Mouse (Mus musculus): ENCODE results near the gene Ttc23l. TPM values are rescaled to one million over a fixed set of nuclear protein-coding genes. Genes with fewer than 3 reads are reported as not detected.

The Ttc23l gene
- not detected for total RNA-seq (2021)
- long read RNA-seq, experiment 1: 0 reads
- long read RNA-seq, experiment 2: 0 reads

GRCm38 (mm10) chr15:10558465-10558864, at the start of gene Ttc23l:
Gene Ttc23l, minus strand, starts transcription at chr15:10558668.
- DNase-seq (ENCODE audit: low spot score in 2 of 2): no peak

- no peak for DNase-seq (ENCODE audit: low spot score in 2 of 2)
Observed at GRCm38 (mm10) chr15:10599413-10599812, 40.9 kb upstream of the Ttc23l start.

GRCm38 (mm10) chr15:10598259-10599225, 40.1 kb upstream of the Ttc23l start:
- DNase-seq (ENCODE audit: low spot score in 2 of 2): no peak

- DNase-seq (ENCODE audit: low spot score in 2 of 2): no peak
Observed at GRCm38 (mm10) chr15:10596871-10597270, 38.4 kb upstream of the Ttc23l start.

GRCm38 (mm10) chr15:10595408-10595807, 36.9 kb upstream of the Ttc23l start:
- DNase-seq (ENCODE audit: low spot score in 2 of 2): no peak

GRCm38 (mm10) chr15:10594910-10595309, 36.4 kb upstream of the Ttc23l start:
- no peak for DNase-seq (ENCODE audit: low spot score in 2 of 2)

GRCm38 (mm10) chr15:10593094-10593493, 34.6 kb upstream of the Ttc23l start:
- DNase-seq (ENCODE audit: low spot score in 2 of 2): no peak

- DNase-seq (ENCODE audit: low spot score in 2 of 2): no peak
Observed at GRCm38 (mm10) chr15:10586565-10586964, 28.1 kb upstream of the Ttc23l start.

GRCm38 (mm10) chr15:10584359-10585187, 26.1 kb upstream of the Ttc23l start:
- no peak for DNase-seq (ENCODE audit: low spot score in 2 of 2)

- peak in 1 of 2 experiments; percentile 21 for DNase-seq (ENCODE audit: low spot score in 2 of 2)
Observed at GRCm38 (mm10) chr15:10583408-10583807, 24.9 kb upstream of the Ttc23l start.

- no peak for DNase-seq (ENCODE audit: low spot score in 2 of 2)
Observed at GRCm38 (mm10) chr15:10579159-10579558, 20.7 kb upstream of the Ttc23l start.

GRCm38 (mm10) chr15:10566486-10566885, 8.0 kb upstream of the Ttc23l start:
- DNase-seq (ENCODE audit: low spot score in 2 of 2): no peak

GRCm38 (mm10) chr15:10564201-10564600, 5.7 kb upstream of the Ttc23l start:
- no peak for DNase-seq (ENCODE audit: low spot score in 2 of 2)

- DNase-seq (ENCODE audit: low spot score in 2 of 2): no peak
Observed at GRCm38 (mm10) chr15:10562281-10562680, 3.8 kb upstream of the Ttc23l start.

- no peak for DNase-seq (ENCODE audit: low spot score in 2 of 2)
Observed at GRCm38 (mm10) chr15:10560005-10560404, 1.5 kb upstream of the Ttc23l start.

- DNase-seq (ENCODE audit: low spot score in 2 of 2): no peak
Observed at GRCm38 (mm10) chr15:10554336-10554735, 4.1 kb downstream of the Ttc23l start.

GRCm38 (mm10) chr15:10540271-10541088, 18.0 kb downstream of the Ttc23l start:
- no peak for DNase-seq (ENCODE audit: low spot score in 2 of 2)

- DNase-seq (ENCODE audit: low spot score in 2 of 2): no peak
Observed at GRCm38 (mm10) chr15:10535969-10536368, 22.5 kb downstream of the Ttc23l start.

- no peak for DNase-seq (ENCODE audit: low spot score in 2 of 2)
Observed at GRCm38 (mm10) chr15:10534591-10534990, 23.9 kb downstream of the Ttc23l start.

- DNase-seq (ENCODE audit: low spot score in 2 of 2): peak in 1 of 2 experiments; percentile 28
Observed at GRCm38 (mm10) chr15:10533361-10533760, 25.1 kb downstream of the Ttc23l start.

- no peak for DNase-seq (ENCODE audit: low spot score in 2 of 2)
Observed at GRCm38 (mm10) chr15:10531352-10531751, 27.1 kb downstream of the Ttc23l start.
